Mouse (Mus musculus): Measurements from ENCODE around the gene Mdm2. TPM values are rescaled to one million over a fixed set of nuclear protein-coding genes. Genes with fewer than 3 reads are reported as not detected.
A peak's percentile ranks its signal among the peaks of the same experiment; 100 is the strongest.
"Not testable (repeated sequence)": the region's sequence is repeated elsewhere in the genome, so short reads cannot be mapped to it uniquely, and the experiment has no call there.

Gene Mdm2
- total RNA-seq, 2 experiments from 2014 or later: 45.7 to 50.2 TPM

GRCm38 (mm10) chr10:117733626-117734025 is 23.1 kb upstream of the Mdm2 start:
- not testable (repeated sequence) for DNase-seq (ENCODE audit: low spot score)

GRCm38 (mm10) chr10:117732962-117733592 is 22.5 kb upstream of the Mdm2 start:
- DNase-seq (ENCODE audit: low spot score): no peak

GRCm38 (mm10) chr10:117732184-117732583 is 21.6 kb upstream of the Mdm2 start:
- no peak for DNase-seq (ENCODE audit: low spot score)

GRCm38 (mm10) chr10:117731244-117732101 is 20.9 kb upstream of the Mdm2 start:
- peak; percentile 38 for DNase-seq (ENCODE audit: low spot score)

GRCm38 (mm10) chr10:117730637-117731203 is 20.2 kb upstream of the Mdm2 start:
- no peak for DNase-seq (ENCODE audit: low spot score)

GRCm38 (mm10) chr10:117730140-117730539 is 19.6 kb upstream of the Mdm2 start:
- DNase-seq (ENCODE audit: low spot score): no peak

- DNase-seq (ENCODE audit: low spot score): no peak
Measured at GRCm38 (mm10) chr10:117729139-117729814, 18.7 kb upstream of the Mdm2 start.

GRCm38 (mm10) chr10:117728574-117728973 is 18.0 kb upstream of the Mdm2 start:
- no peak for DNase-seq (ENCODE audit: low spot score)

- no peak for DNase-seq (ENCODE audit: low spot score)
Measured at GRCm38 (mm10) chr10:117727518-117728110, 17.1 kb upstream of the Mdm2 start.

GRCm38 (mm10) chr10:117726888-117727385 is 16.4 kb upstream of the Mdm2 start:
- no peak for DNase-seq (ENCODE audit: low spot score)

- no peak for DNase-seq (ENCODE audit: low spot score)
Measured at GRCm38 (mm10) chr10:117726350-117726749, 15.8 kb upstream of the Mdm2 start.

GRCm38 (mm10) chr10:117725671-117726070 is 15.1 kb upstream of the Mdm2 start:
- no peak for DNase-seq (ENCODE audit: low spot score)

- no peak for DNase-seq (ENCODE audit: low spot score)
Measured at GRCm38 (mm10) chr10:117724804-117725361, 14.3 kb upstream of the Mdm2 start.

GRCm38 (mm10) chr10:117724136-117724718 is 13.7 kb upstream of the Mdm2 start:
- no peak for DNase-seq (ENCODE audit: low spot score)

GRCm38 (mm10) chr10:117718161-117719119 is 7.9 kb upstream of the Mdm2 start:
- DNase-seq (ENCODE audit: low spot score): peak; percentile 27

- DNase-seq (ENCODE audit: low spot score): peak; percentile 22
Measured at GRCm38 (mm10) chr10:117717583-117717982, 7.0 kb upstream of the Mdm2 start.

GRCm38 (mm10) chr10:117716686-117717085 is 6.1 kb upstream of the Mdm2 start:
- DNase-seq (ENCODE audit: low spot score): no peak

- not testable (repeated sequence) for DNase-seq (ENCODE audit: low spot score)
Measured at GRCm38 (mm10) chr10:117715654-117716053, 5.1 kb upstream of the Mdm2 start.

GRCm38 (mm10) chr10:117714928-117715500 is 4.5 kb upstream of the Mdm2 start:
- no peak for DNase-seq (ENCODE audit: low spot score)
